Mouse (Mus musculus) cerebellum, postnatal 10 days (tissue): ENCODE measurements around the gene Ddx54.

Experiments
- DNase-seq, 2 experiments: peaks; one replicate each; pipeline ENCODE4 v3.0.0; 2021; ENCODE audit warnings: mixed read lengths in 2 of 2

The Ddx54 gene

DNA sequence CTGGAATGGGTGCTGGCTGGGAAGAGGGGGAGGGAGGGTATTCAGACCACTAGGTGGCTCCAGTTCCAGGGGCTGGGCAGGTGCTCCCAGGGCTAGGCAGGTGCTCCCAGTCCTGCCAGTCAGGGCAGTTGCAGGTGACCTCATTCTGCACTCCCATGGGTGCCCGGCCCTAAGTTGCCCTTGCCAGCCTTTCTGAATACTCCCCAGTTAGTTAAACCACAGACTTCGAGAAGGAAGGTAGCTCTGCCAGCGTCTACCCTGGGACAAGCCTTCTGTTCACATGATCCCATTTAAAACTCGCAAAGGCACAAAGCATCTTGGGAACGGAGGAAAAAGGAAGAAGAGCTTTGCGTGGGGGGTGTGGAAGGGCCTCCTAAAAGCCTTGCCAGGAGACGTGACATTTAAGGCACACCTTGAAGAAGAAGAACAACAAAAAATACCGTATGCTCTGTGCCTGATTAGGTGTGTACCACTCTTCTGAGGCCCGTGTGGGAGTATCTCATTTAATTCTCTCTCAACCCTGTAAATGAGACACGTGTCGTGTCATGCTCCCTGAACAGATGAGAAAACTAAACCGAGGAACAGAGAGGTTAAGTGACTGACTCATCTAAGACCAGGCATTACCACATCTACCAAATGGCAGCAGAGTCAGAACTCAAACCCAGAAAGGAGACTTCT, 35.4 kb downstream of the Ddx54 start:
- no peak for DNase-seq

DNA sequence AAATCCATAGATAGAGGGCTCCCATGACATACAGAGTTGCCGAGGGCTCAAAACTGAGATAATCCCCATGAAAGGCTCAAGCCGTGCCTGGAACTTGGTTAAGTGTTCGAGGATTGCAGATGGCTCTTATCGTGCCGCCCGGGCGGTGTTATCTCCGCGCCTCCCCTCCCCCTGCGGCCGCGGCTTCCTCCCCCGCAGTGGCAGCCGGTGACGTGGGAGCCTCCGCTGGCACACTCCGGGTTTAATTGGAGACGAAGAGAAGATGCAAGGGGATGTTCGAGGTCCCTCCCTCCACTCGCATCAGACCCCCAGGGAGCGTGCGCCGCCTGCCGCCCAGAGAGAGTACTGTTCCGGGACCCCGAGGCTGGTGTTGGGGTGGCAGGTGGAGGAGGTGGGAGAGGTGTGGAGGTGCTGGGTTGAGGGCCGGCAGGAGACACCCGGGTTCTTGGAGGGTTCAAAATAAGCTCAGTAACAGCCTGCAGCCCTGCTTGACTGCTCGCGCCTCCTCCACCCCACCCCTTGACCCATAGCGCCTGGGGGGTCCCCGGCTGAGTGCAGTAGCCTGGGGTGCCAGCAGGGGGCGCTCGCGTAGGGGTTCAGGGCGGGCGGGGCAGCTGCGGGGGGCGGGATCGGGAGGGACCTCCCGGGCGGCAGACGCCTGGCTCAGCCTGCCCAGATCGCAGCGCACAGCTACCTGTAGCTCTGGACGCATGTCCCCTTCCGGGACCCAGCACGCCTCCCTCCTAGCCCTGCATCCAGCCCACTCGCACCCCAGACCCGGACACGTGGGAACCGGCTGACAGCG, 36.2 kb downstream of the Ddx54 start, which contains the start of gene Rasal1:
Rasal1 (plus strand) TSS at position 244 of the 805 bp plus-strand sequence.
- peak; percentile 67 to 69 for DNase-seq

GRCm38 (mm10) chr5:120649374-120649933, 36.9 kb downstream of the Ddx54 start:
- DNase-seq = no peak

- no peak for DNase-seq
Observed at GRCm38 (mm10) chr5:120649938-120650337, 37.4 kb downstream of the Ddx54 start.

DNA sequence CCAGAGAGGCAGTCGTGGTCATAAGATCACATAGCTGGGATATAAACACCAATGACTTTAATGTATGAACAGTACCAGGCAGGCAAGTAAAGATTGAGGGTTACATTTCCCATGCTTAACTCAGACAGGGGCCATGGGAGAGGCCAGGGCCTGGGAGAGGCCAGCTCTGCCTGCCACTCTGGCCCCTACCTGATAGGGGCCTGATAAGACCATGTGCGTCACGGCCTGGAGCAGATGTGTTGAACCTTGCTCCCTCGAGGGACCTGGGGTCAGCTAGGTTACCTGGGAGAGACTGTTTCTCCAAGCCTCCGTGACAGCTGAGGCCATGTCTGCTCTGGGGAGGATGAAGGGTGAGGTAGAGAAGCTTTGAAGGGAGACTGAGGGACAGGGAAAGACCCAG, 38.7 kb downstream of the Ddx54 start:
- DNase-seq = no peak

- peak; percentile 58 to 60 for DNase-seq
Observed at GRCm38 (mm10) chr5:120652915-120653701, 40.6 kb downstream of the Ddx54 start.

GRCm38 (mm10) chr5:120653873-120654272, 41.3 kb downstream of the Ddx54 start:
- DNase-seq = peak; percentile 45 to 67

GRCm38 (mm10) chr5:120656281-120656751, 43.8 kb downstream of the Ddx54 start:
- DNase-seq = peak in 1 of 2 experiments; percentile 37

GRCm38 (mm10) chr5:120660816-120661215, 48.3 kb downstream of the Ddx54 start:
- peak in 1 of 2 experiments; percentile 32 for DNase-seq

GRCm38 (mm10) chr5:120664888-120665287, 52.3 kb downstream of the Ddx54 start:
- DNase-seq = peak in 1 of 2 experiments; percentile 41

DNA sequence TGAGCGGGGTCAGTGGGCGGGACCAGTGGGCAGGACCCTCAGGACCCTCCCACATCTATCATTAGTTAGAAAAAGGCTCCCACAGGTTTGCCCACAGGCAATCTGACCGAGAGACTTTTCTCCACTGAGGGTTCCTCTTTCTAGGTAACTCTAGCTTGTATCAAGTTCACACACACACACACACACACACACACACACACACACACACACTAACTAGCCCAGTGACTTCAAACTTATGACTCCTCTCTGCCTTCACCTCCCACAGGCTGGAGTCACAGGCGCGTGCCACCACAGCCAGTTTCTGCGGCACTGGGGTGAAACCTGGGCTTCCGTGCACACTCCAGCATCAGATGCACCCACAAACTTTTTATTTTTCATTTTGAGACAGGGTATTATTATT, 56.2 kb downstream of the Ddx54 start:
- no peak for DNase-seq

GRCm38 (mm10) chr5:120670132-120670531, 57.6 kb downstream of the Ddx54 start:
- no peak for DNase-seq

DNA sequence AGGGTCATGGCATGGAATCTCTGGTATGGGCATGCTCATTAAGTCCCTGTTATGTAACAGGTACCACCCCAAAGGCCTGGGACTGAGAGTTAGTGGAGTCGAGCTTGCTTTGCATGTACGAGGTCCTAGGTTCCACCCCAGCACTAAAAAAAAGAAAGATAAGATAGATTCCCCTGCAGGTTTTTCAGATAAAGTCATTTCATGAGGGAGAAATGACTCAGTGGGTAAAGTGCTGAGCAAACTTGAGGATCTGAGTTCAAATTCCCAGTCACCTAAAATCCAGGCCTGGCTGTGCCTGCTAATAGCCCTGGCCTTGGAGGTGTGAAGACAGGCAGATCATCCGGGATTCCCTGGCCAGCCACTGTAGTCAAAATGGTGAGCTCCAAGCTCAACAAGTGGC, 59.3 kb downstream of the Ddx54 start:
- DNase-seq = no peak

DNA sequence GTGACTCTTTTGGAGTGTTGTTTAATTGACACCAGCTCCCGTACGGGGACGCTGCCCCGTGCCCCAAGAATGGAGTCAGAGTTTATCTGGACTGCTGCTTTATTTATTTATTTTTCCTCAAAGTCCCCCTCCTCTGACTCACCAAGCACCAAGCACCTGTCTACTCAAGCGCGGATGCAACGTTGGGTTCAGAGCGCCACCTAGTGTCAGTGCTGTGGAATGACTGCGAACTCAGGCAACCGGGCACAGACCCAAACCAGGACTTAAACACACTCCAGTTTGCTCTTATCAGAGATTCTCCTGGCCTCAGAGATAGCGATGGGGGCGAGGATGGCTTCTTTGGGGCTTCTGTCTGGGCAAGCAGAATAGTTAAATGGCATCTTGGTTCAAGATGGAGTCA, 61.1 kb downstream of the Ddx54 start:
- DNase-seq = peak; percentile 86 to 89

DNA sequence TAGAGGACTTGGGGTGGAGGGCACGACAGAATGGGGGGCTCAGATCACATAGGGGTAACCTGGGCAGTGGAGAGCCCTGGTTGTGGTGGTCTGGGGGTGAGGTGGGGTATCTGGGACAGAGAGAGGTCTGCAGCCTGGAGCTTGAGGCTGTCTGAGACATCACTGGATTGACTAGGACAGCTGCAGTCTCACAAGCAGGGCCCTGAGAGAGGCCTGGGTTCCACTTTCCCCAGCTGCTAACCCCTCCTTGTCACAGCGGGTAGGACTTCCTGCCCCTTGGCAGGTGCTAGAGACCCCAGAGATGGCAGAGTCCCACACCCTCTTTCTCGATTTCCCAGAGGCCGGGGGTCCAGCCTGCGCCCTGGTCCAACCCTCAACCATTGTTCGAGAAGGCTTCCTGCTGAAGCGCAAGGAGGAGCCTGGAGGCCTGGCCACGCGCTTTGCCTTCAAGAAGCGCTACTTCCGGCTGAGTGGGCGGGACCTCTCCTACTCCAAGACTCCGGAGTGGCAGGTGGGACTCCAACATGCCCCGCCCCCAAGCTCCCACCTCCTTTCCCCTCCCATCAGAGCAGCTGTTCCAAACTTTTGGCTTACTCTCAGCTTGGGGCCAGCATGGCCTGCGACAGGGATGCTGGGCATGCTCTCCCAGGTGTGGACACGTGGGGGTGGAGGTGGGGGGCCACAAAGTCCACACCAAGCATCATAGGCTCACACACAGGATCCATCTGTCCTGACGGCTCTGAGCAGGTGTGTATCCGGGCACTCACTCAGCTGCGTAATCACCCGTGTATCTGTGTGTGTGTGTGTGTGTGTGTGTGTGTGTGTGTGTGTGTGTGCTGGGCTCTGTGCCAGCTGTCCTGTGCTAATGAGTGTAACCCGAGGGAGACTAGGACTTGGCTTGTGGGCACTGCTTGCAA, 61.9 kb downstream of the Ddx54 start:
- peak; percentile 74 for DNase-seq

- DNase-seq = peak in 1 of 2 experiments; percentile 35
Observed at GRCm38 (mm10) chr5:120677516-120677915, 65.0 kb downstream of the Ddx54 start.
